Mouse (Mus musculus) retina, embryonic 14.5 days (tissue): ENCODE measurements around the gene Gfy.

Experiments used
- DNase-seq: peaks from one replicate; pipeline ENCODE4 v3.0.0-alpha.2; 2015; ENCODE audit warnings: low spot score

Gene Gfy

GRCm38 (mm10) chr7:45147267-45147666 lies 32.1 kb downstream of the Gfy start:
- no peak for DNase-seq

GRCm38 (mm10) chr7:45145460-45145859 lies 33.9 kb downstream of the Gfy start:
- DNase-seq = no peak

GRCm38 (mm10) chr7:45144368-45145174 lies 34.8 kb downstream of the Gfy start:
- no peak for DNase-seq

- DNase-seq = no peak
Observed at GRCm38 (mm10) chr7:45141914-45142313, 37.5 kb downstream of the Gfy start.

- DNase-seq = no peak
Observed at GRCm38 (mm10) chr7:45141319-45141718, 38.0 kb downstream of the Gfy start.

- DNase-seq = no peak
Observed at GRCm38 (mm10) chr7:45139904-45140723, 39.3 kb downstream of the Gfy start.

GRCm38 (mm10) chr7:45138403-45138802 lies 41.0 kb downstream of the Gfy start:
- no peak for DNase-seq

GRCm38 (mm10) chr7:45137171-45138006 lies 42.0 kb downstream of the Gfy start:
- DNase-seq = no peak

- DNase-seq = peak; percentile 89
Observed at GRCm38 (mm10) chr7:45135993-45136567, 43.3 kb downstream of the Gfy start, which contains the start of the genes Gm45713 and Flt3l. Gm45713 (minus strand) TSS chr7:45136231. Flt3l (minus strand) TSS chr7:45136432.

- DNase-seq = no peak
Observed at GRCm38 (mm10) chr7:45135370-45135769, 44.0 kb downstream of the Gfy start.

GRCm38 (mm10) chr7:45134544-45135026 lies 44.8 kb downstream of the Gfy start:
- peak; percentile 70 for DNase-seq

- DNase-seq = no peak
Observed at GRCm38 (mm10) chr7:45133446-45134159, 45.8 kb downstream of the Gfy start.

- no peak for DNase-seq
Observed at GRCm38 (mm10) chr7:45131850-45132249, 47.5 kb downstream of the Gfy start.

- DNase-seq = no peak
Observed at GRCm38 (mm10) chr7:45129776-45130512, 49.4 kb downstream of the Gfy start.

GRCm38 (mm10) chr7:45129318-45129717 lies 50.1 kb downstream of the Gfy start:
- no peak for DNase-seq

- peak; percentile 100 for DNase-seq
Observed at GRCm38 (mm10) chr7:45128624-45129246, 50.6 kb downstream of the Gfy start, which contains the start of gene Rpl13a. Rpl13a (minus strand) TSS chr7:45128761.

GRCm38 (mm10) chr7:45127700-45128224 lies 51.6 kb downstream of the Gfy start:
- no peak for DNase-seq

- DNase-seq = no peak
Observed at GRCm38 (mm10) chr7:45126844-45127699, 52.3 kb downstream of the Gfy start.
